Mouse (Mus musculus) megakaryocyte, embryonic 14.5 days (primary cell): ENCODE results near the gene Prdm5.

Source experiments
- FLI1 ChIP-seq: IDR thresholded peaks from 2 replicates; pipeline ENCODE4 v1.6.1; 2012; ENCODE audit warnings: low read length, inconsistent platforms, mixed read lengths
- GATA1 ChIP-seq: IDR thresholded peaks from 3 replicates; pipeline ENCODE4 v1.6.1; 2012; ENCODE audit warnings: mixed read lengths, low read length, inconsistent platforms, borderline replicate concordance

DNA sequence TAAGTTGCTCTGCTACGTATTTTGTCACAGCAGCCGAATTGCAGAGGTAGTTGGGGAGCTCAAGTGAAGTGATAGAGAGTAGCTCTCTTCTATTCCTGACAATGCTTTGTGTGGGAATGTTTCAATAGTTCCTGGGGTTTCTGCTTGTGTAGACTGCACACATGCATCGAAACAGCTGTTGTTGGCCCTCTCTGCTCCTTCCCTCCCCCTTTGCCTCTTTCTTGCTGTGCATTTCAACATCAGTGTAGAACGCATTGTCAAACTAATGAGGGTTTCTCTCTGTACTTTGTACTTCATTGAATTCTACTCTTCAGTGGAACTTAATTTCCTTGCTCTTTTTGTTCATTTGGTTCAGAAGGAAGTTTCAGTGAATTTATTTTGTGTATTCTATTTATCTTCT lies 75.8 kb downstream of the Prdm5 start:
- TF ChIP-seq GATA1 (no peak), FLI1 (no peak)
